Mouse (Mus musculus): ENCODE results near the gene Cpsf2. TPM values are rescaled to one million over a fixed set of nuclear protein-coding genes. Genes with fewer than 3 reads are reported as not detected.

Cpsf2 gene
- total RNA-seq, 1 experiment from 2014 or later: 64.7 TPM

DNA sequence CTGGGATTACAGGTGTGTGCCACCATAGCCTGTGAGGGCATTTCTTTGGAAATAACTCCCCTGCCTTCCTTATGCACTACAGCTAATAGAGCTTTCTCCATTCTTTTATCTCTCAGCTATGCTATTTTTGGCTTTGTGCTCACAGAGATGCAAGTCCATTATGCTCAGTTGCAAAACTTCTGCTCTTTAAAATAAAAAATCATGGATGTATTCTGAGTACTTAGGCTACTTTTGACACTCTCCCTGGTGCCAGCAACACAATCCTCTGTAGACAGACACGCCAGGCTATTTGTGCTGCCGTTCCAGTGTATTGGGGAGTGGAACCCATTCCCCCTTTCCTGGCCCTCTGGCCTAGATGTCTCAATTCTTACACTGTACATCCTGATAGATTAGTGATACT is 64.1 kb downstream of the Cpsf2 start:
- no peak for ATAC-seq (ENCODE audit: extremely low read depth, insufficient number of reproducible peaks, low FRiP score, poor library complexity, severe bottlenecking)

DNA sequence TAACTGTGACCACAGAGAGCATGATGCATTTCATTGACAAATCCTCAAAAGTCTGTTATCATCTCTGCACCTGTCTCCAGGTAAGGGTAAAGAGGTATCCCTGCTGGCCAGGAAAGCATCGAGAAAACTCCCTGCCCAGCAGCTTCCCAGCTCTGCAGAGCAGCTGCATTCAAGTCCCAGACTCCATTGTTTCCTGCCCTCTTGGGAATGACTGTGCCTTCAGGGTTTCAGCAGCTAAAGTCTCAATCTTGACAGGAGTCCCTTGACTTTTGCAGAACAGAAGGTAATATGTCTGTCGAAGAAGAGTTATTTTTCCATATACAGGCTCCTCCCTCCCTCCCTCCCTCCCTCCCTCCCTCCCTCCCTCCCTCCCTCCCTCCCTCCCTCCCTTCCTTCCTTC is 65.9 kb downstream of the Cpsf2 start:
- no peak for ATAC-seq (ENCODE audit: extremely low read depth, insufficient number of reproducible peaks, low FRiP score, poor library complexity, severe bottlenecking)

DNA sequence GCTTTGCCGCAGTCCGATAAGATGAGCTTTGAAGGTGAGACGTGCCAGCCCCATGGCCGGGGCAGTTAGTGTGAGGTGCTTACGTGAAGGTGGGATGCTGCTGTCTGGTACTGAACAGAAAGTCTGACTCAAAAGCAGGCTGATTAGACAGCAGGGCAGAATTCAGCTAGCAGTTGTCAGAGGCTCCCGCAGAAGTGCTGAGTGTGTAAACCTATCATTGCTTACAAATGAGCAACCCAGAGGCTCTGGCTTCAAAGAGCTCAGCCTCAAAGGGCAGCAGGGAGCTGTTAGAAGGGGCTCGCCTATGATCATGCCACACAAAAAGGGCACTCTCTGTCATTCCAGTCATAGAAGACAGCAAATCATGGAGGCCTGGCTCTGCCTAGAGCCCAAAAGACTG is 66.5 kb downstream of the Cpsf2 start:
- no peak for ATAC-seq (ENCODE audit: extremely low read depth, insufficient number of reproducible peaks, low FRiP score, poor library complexity, severe bottlenecking)

DNA sequence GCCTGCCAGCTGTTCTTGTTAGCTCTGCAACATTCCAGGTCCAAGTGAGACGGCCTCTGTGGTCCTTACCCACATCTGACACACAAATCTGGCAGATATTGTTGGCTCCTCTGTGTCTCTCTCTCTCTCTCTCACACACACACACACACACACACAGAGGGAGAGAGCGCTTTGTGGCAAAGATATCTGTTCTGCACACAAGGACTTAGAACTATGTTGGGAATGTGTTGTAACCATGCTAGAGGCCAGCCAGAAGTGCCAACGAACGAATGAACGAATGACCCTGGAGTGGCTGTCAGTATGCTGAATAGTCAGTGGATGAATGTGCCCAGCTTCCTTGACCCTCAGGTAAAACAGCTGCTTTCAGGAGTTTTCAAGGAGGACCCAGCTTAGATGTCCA is 68.1 kb downstream of the Cpsf2 start:
- ATAC-seq (ENCODE audit: extremely low read depth, insufficient number of reproducible peaks, low FRiP score, poor library complexity, severe bottlenecking): no peak

DNA sequence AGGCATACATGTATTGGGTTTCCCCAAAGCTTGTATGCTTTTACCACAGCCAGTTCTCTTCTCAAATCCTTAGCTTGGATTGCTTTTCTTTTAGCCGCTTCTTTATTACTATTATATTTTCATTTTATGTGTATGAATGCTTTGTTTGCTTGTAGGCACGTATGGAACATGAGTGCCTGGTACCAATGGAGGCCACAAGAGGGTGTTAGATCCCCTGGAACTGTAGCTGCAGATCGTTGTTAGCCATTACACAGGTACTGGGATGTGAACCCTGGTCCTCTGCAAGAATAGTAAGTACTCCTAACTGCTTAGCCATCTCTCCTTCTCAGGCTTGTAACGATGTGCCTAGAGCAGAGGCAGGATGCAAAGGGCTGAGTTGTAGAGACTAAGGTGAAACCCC is 78.4 kb downstream of the Cpsf2 start:
- no peak for ATAC-seq (ENCODE audit: extremely low read depth, insufficient number of reproducible peaks, low FRiP score, poor library complexity, severe bottlenecking)

DNA sequence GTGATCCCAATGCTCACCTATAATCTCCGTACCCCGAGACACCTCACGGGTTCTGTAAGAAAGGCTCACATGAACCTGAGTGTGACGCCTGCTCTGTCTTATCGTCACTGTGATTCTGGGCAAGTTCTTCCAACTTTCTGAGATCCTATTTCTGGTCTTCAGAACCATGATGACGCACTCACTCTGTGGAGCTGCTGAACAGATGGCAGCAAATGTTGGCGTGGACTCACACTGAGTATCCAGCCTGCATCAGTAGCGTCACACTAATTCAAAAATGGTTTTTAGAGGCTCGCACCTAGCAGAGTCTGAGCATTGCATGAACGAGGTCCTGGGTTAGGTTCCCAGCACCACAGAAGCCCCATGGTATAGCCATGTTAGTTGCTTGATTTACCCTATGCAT is 80.0 kb downstream of the Cpsf2 start:
- ATAC-seq (ENCODE audit: extremely low read depth, insufficient number of reproducible peaks, low FRiP score, poor library complexity, severe bottlenecking): no peak

Other genes starting within 250 kb of the Cpsf2 start
- not detected in 2 replicates for gene Fbln5, start 156.9 kb upstream of the Cpsf2 start, total RNA-seq (2017)
- 103 and 121 TPM in 2 replicates for gene Trip11, start 62.7 kb upstream of the Cpsf2 start, total RNA-seq (2017)
- 59.1 and 60.3 TPM in 2 replicates for gene Atxn3, start 17.7 kb upstream of the Cpsf2 start, total RNA-seq (2017)
- not detected in 2 replicates for gene Slc24a4, start 152.7 kb downstream of the Cpsf2 start, total RNA-seq (2017)

Measured in neutrophil, adult 5-6 weeks (primary cell).